Mouse (Mus musculus): ENCODE results near the gene Mxd3. TPM values are rescaled to one million over a fixed set of nuclear protein-coding genes. Genes with fewer than 3 reads are reported as not detected.

The Mxd3 gene
- polyA plus RNA-seq, 1 experiment from 2014 or later: 30.2 TPM

DNA sequence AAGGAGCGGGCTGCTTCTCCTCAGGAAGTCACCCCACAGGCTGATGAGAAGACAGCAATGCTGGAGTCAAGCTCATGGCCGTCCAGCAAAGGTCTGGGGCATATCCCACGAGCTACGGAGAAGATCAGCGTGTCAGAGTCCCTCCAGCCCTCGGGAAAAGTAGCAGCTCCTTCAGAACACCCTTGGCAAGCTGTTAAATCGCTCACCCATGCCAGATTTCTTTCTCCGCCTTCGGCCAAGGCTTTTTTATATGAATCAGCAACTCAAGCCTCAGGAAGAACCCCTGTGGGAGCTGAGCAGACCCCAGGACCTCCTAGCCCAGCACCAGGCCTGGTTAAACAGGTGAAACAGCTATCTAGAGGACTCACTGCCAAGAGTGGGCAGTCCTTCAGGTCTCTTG lies 16.6 kb downstream of the Mxd3 start:
- Histone ChIP-seq H3K4me3 (ENCODE audit: low read depth, low read length) (no peak overlapping the region), H3K27ac (ENCODE audit: low read depth) (no peak overlapping the region), H3K4me2 (ENCODE audit: low read length) (no peak overlapping the region), H3K36me3 (ENCODE audit: control insufficient read depth, insufficient read depth, low read length) (peaks cover 92% of the 10 kb centered on the region), H3K9me3 (ENCODE audit: control insufficient read depth, low read length) (no peaks in the 10 kb centered on the region), H3K4me1 (replicated peaks; ENCODE audit: control insufficient read depth, insufficient read depth, low read length) (no peaks in the 10 kb centered on the region), H3K27me3 (replicated peaks; ENCODE audit: control insufficient read depth, insufficient read depth, low read length) (no peaks in the 10 kb centered on the region), H3K9ac (ENCODE audit: low read length) (no peak overlapping the region)
- 89% methylated on average over 9 of the region's 9 CpGs for WGBS
- ATAC-seq (replicated peaks; ENCODE audit: low FRiP score, low TSS enrichment, low read depth): no peak
- no peak for DNase-seq (ENCODE audit: low spot score)

DNA sequence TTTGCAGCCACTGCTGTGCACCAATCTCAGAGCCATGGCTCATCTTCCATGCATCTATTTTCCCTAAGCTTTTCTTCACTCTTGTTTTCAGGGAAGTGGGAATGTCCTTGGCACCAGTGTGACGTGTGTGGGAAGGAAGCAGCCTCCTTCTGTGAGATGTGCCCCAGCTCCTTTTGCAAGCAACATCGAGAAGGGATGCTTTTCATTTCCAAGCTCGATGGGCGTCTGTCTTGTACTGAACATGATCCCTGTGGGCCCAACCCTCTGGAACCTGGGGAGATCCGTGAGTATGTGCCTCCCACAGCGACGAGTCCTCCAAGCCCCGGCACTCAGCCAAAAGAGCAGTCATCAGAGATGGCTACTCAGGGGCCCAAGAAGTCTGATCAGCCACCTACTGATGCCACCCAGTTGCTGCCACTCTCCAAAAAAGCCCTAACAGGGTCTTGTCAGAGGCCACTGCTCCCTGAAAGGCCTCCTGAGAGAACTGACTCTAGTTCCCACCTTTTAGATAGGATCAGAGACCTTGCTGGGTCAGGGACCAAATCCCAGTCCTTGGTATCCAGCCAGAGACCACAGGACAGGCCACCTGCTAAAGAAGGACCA lies 17.5 kb downstream of the Mxd3 start:
- no peak overlapping the region for H3K27ac ChIP-seq (ENCODE audit: low read depth)
- no peaks in the 10 kb centered on the region for H3K4me1 ChIP-seq (replicated peaks; ENCODE audit: control insufficient read depth, insufficient read depth, low read length)

DNA sequence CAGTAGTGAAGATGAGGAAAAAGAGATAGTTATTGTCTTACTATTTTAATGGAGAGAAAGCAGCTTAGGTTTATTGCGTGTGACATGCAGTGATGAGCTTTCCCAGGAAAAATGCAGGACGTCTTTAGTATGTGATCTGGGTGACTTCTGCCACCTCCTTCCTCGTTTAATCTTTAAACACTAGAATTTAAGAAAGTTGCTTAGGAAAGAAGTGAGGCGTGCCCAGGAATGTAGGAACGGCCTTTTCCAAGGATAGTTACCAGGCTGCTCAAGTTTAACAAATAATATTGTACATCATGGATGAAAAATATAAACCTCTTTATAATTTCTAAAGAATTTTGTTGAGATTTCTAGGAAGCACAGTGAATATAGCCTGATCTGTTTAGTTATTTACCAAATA lies 28.7 kb downstream of the Mxd3 start:
- Histone ChIP-seq H3K4me3 (ENCODE audit: low read depth, low read length) (no peak overlapping the region), H3K27me3 (replicated peaks; ENCODE audit: control insufficient read depth, insufficient read depth, low read length) (no peaks in the 10 kb centered on the region), H3K4me2 (ENCODE audit: low read length) (no peak overlapping the region), H3K9ac (ENCODE audit: low read length) (no peak overlapping the region), H3K4me1 (replicated peaks; ENCODE audit: control insufficient read depth, insufficient read depth, low read length) (no peaks in the 10 kb centered on the region), H3K27ac (ENCODE audit: low read depth) (no peak overlapping the region), H3K36me3 (ENCODE audit: control insufficient read depth, insufficient read depth, low read length) (peaks cover 95% of the 10 kb centered on the region), H3K9me3 (ENCODE audit: control insufficient read depth, low read length) (no peaks in the 10 kb centered on the region)
- WGBS: 89% methylated on average over 5 of the region's 5 CpGs
- ATAC-seq (replicated peaks; ENCODE audit: low FRiP score, low TSS enrichment, low read depth) (no peak), DNase-seq (ENCODE audit: low spot score) (no peak)

More for the DNA sequence above, 17.5 kb downstream of the Mxd3 start:
- no peak for ATAC-seq (replicated peaks; ENCODE audit: low FRiP score, low TSS enrichment, low read depth)
- Histone ChIP-seq H3K27me3 (replicated peaks; ENCODE audit: control insufficient read depth, insufficient read depth, low read length) (no peaks in the 10 kb centered on the region), H3K9me3 (ENCODE audit: control insufficient read depth, low read length) (no peaks in the 10 kb centered on the region), H3K4me2 (ENCODE audit: low read length) (no peak overlapping the region), H3K4me3 (ENCODE audit: low read depth, low read length) (no peak overlapping the region), H3K36me3 (ENCODE audit: control insufficient read depth, insufficient read depth, low read length) (peaks cover 92% of the 10 kb centered on the region), H3K9ac (ENCODE audit: low read length) (no peak overlapping the region)
- DNase-seq (ENCODE audit: low spot score): no peak
- WGBS: 87% methylated on average over 8 of the region's 8 CpGs

DNA sequence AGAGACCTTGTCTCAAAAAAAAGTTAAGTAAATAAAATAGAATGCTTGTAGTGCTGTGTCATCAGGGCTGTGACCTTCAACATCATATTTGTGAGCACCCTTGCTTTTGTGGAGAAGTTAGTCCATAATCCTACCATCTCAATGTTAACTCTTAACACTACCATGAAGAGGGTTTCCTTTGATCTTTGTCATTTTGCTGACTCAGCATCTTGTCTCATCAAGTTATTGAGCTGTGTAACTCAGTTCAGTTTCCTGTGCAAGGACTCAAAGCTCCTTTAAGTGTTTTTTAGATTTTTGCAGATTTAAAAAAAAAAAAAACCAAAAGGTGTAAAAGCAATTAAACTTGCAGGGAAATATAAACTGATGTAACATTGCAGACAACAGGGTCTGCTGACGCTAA lies 32.9 kb downstream of the Mxd3 start:
- Histone ChIP-seq H3K9ac (ENCODE audit: low read length) (no peak overlapping the region), H3K27ac (ENCODE audit: low read depth) (no peak overlapping the region), H3K27me3 (replicated peaks; ENCODE audit: control insufficient read depth, insufficient read depth, low read length) (no peaks in the 10 kb centered on the region), H3K4me1 (replicated peaks; ENCODE audit: control insufficient read depth, insufficient read depth, low read length) (no peaks in the 10 kb centered on the region), H3K4me3 (ENCODE audit: low read depth, low read length) (no peak overlapping the region), H3K4me2 (ENCODE audit: low read length) (no peak overlapping the region), H3K36me3 (ENCODE audit: control insufficient read depth, insufficient read depth, low read length) (peaks cover 92% of the 10 kb centered on the region), H3K9me3 (ENCODE audit: control insufficient read depth, low read length) (no peaks in the 10 kb centered on the region)
- ATAC-seq (replicated peaks; ENCODE audit: low FRiP score, low TSS enrichment, low read depth) (no peak), DNase-seq (ENCODE audit: low spot score) (no peak)
- 91% methylated on average over 1 of the region's 1 CpGs for WGBS

DNA sequence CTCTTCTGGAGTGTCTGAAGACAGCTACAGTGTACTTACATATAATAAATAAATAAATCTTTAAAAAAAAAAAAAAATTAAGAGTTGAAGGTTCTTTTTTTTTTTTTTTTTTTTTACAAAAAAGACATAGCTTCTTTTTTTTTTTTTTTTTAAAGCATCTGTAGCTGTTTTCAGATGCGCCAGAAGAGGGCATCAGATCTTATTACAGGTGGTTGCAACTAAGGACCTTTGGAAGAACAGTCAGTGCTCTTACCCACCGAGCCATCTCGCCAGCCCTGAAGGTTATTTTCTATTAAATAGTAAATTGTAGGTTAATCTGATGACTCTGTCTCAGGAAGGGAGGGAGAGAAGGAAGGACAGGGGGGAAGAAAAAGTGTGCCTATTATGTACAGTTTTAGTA lies 40.8 kb downstream of the Mxd3 start:
- Histone ChIP-seq H3K9ac (ENCODE audit: low read length) (no peak overlapping the region), H3K27me3 (replicated peaks; ENCODE audit: control insufficient read depth, insufficient read depth, low read length) (no peaks in the 10 kb centered on the region), H3K4me2 (ENCODE audit: low read length) (no peak overlapping the region), H3K4me3 (ENCODE audit: low read depth, low read length) (no peak overlapping the region), H3K4me1 (replicated peaks; ENCODE audit: control insufficient read depth, insufficient read depth, low read length) (no peaks in the 10 kb centered on the region), H3K9me3 (ENCODE audit: control insufficient read depth, low read length) (no peaks in the 10 kb centered on the region), H3K36me3 (ENCODE audit: control insufficient read depth, insufficient read depth, low read length) (peaks cover 81% of the 10 kb centered on the region), H3K27ac (ENCODE audit: low read depth) (no peak overlapping the region)
- no peak for DNase-seq (ENCODE audit: low spot score)
- ATAC-seq (replicated peaks; ENCODE audit: low FRiP score, low TSS enrichment, low read depth): no peak
- 87% methylated on average over 3 of the region's 3 CpGs for WGBS

DNA sequence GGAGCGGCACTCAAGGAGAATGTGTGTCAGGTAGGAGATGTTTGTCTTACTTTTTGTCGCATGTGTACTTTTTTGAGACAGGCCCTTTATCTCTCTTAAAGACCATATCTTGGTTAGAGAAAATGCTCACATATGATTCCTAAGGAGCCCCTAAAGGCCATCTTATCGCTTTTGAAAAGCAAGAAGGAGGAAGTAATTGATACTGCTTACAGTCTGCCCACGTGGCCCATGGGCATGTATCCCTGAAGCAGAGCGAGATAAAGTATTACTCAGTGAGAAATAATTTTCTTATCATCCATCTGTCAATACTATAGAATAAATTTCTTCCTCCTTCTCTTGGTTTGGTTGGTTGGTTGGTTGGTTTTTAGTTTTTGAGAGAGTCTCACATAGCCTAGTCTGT lies 52.0 kb downstream of the Mxd3 start:
- 92% methylated on average over 5 of the region's 5 CpGs for WGBS
- peaks cover 64% of the 10 kb centered on the region for H3K36me3 ChIP-seq (ENCODE audit: control insufficient read depth, insufficient read depth, low read length)
- no peaks in the 10 kb centered on the region for H3K9me3 ChIP-seq (ENCODE audit: control insufficient read depth, low read length)
- ATAC-seq (replicated peaks; ENCODE audit: low FRiP score, low TSS enrichment, low read depth): no peak
- H3K9ac ChIP-seq (ENCODE audit: low read length): no peak overlapping the region
- no peak overlapping the region for H3K27ac ChIP-seq (ENCODE audit: low read depth)
- no peak for DNase-seq (ENCODE audit: low spot score)
- H3K4me1 ChIP-seq (replicated peaks; ENCODE audit: control insufficient read depth, insufficient read depth, low read length): no peaks in the 10 kb centered on the region
- H3K4me2 ChIP-seq (ENCODE audit: low read length): no peak overlapping the region
- no peaks in the 10 kb centered on the region for H3K27me3 ChIP-seq (replicated peaks; ENCODE audit: control insufficient read depth, insufficient read depth, low read length)
- no peak overlapping the region for H3K4me3 ChIP-seq (ENCODE audit: low read depth, low read length)

DNA sequence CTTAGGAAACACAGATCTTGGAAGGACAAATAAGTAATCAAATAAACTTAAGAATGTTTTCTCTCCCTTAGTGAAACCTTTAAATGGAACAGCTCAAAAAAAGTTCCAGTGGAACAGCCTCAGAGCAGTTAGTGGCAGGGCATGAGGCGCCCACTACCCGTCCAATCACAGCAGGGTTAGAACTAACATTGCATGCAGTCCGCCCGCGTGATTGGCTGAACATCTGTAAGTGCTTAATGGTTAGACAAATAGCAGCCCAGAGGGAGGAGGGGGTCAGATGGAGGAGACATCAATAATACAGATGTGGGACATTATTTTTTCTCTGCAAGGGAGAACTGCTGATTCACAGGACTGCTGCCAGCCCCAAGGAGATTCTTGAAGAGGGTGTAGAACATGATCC lies 52.4 kb downstream of the Mxd3 start:
- no peak for DNase-seq (ENCODE audit: low spot score)
- Histone ChIP-seq H3K27ac (ENCODE audit: low read depth) (no peak overlapping the region), H3K4me1 (replicated peaks; ENCODE audit: control insufficient read depth, insufficient read depth, low read length) (no peaks in the 10 kb centered on the region), H3K4me2 (ENCODE audit: low read length) (no peak overlapping the region), H3K27me3 (replicated peaks; ENCODE audit: control insufficient read depth, insufficient read depth, low read length) (no peaks in the 10 kb centered on the region), H3K9me3 (ENCODE audit: control insufficient read depth, low read length) (no peaks in the 10 kb centered on the region), H3K4me3 (ENCODE audit: low read depth, low read length) (no peak overlapping the region), H3K36me3 (ENCODE audit: control insufficient read depth, insufficient read depth, low read length) (peaks cover 64% of the 10 kb centered on the region), H3K9ac (ENCODE audit: low read length) (no peak overlapping the region)
- WGBS: 88% methylated on average over 5 of the region's 5 CpGs
- no peak for ATAC-seq (replicated peaks; ENCODE audit: low FRiP score, low TSS enrichment, low read depth)

Other genes with a start within 250 kb of the Mxd3 start
- gene Uimc1, start 229.5 kb downstream of the Mxd3 start, polyA plus RNA-seq (2014; fragmentation: Nextera tagmentation; extraction: Ambion mirVana): 23.8 and 27.8 TPM in 2 replicates
- gene Zfp346, start 224.5 kb downstream of the Mxd3 start, polyA plus RNA-seq (2014; fragmentation: Nextera tagmentation; extraction: Ambion mirVana): 18.9 and 22.0 TPM in 2 replicates
- gene Gm17617, start 196.3 kb downstream of the Mxd3 start, polyA plus RNA-seq (2014; fragmentation: Nextera tagmentation; extraction: Ambion mirVana): not detected in 2 replicates
- gene Fgfr4, start 177.2 kb downstream of the Mxd3 start, polyA plus RNA-seq (2014; fragmentation: Nextera tagmentation; extraction: Ambion mirVana): 19.5 and 22.5 TPM in 2 replicates
- gene Nsd1, start 120.0 kb downstream of the Mxd3 start, polyA plus RNA-seq (2014; fragmentation: Nextera tagmentation; extraction: Ambion mirVana): 67.5 and 69.3 TPM in 2 replicates
- 586 and 598 TPM in 2 replicates for gene Prelid1, start 9.3 kb downstream of the Mxd3 start, polyA plus RNA-seq (2014; fragmentation: Nextera tagmentation; extraction: Ambion mirVana)
- 82.6 and 86.0 TPM in 2 replicates for gene Rab24, start 7.9 kb downstream of the Mxd3 start, polyA plus RNA-seq (2014; fragmentation: Nextera tagmentation; extraction: Ambion mirVana)
- gene Lman2, start 33.0 kb upstream of the Mxd3 start, polyA plus RNA-seq (2014; fragmentation: Nextera tagmentation; extraction: Ambion mirVana): 99.9 and 104 TPM in 2 replicates
- 0.63 and 1.0 TPM in 2 replicates for gene Rgs14, start 39.9 kb upstream of the Mxd3 start, polyA plus RNA-seq (2014; fragmentation: Nextera tagmentation; extraction: Ambion mirVana)
- gene Slc34a1, start 68.4 kb upstream of the Mxd3 start, polyA plus RNA-seq (2014; fragmentation: Nextera tagmentation; extraction: Ambion mirVana): not detected in 2 replicates
- gene Pfn3, start 85.4 kb upstream of the Mxd3 start, polyA plus RNA-seq (2014; fragmentation: Nextera tagmentation; extraction: Ambion mirVana): not detected in 2 replicates
- gene F12, start 97.0 kb upstream of the Mxd3 start, polyA plus RNA-seq (2014; fragmentation: Nextera tagmentation; extraction: Ambion mirVana): 0.16 TPM in 1 of 2 replicates, not detected in the other
- gene Grk6, start 115.2 kb upstream of the Mxd3 start, polyA plus RNA-seq (2014; fragmentation: Nextera tagmentation; extraction: Ambion mirVana): 43.4 and 55.1 TPM in 2 replicates
- gene Prr7, start 134.4 kb upstream of the Mxd3 start, polyA plus RNA-seq (2014; fragmentation: Nextera tagmentation; extraction: Ambion mirVana): 0.55 and 0.70 TPM in 2 replicates
- 120 and 134 TPM in 2 replicates for gene Dbn1, start 158.3 kb upstream of the Mxd3 start, polyA plus RNA-seq (2014; fragmentation: Nextera tagmentation; extraction: Ambion mirVana)
- gene Pdlim7, start 183.9 kb upstream of the Mxd3 start, polyA plus RNA-seq (2014; fragmentation: Nextera tagmentation; extraction: Ambion mirVana): 253 and 260 TPM in 2 replicates
- 1.9 and 2.5 TPM in 2 replicates for gene Dok3, start 199.5 kb upstream of the Mxd3 start, polyA plus RNA-seq (2014; fragmentation: Nextera tagmentation; extraction: Ambion mirVana)
- gene Ddx41, start 206.8 kb upstream of the Mxd3 start, polyA plus RNA-seq (2014; fragmentation: Nextera tagmentation; extraction: Ambion mirVana): 63.9 and 73.1 TPM in 2 replicates
- gene Fam193b, start 241.3 kb upstream of the Mxd3 start, polyA plus RNA-seq (2014; fragmentation: Nextera tagmentation; extraction: Ambion mirVana): 28.8 and 33.6 TPM in 2 replicates
- gene Tmed9, start 243.9 kb upstream of the Mxd3 start, polyA plus RNA-seq (2014; fragmentation: Nextera tagmentation; extraction: Ambion mirVana): 59.9 and 64.8 TPM in 2 replicates